Mouse (Mus musculus) cortical plate, adult 2 months (tissue): Measurements from ENCODE around the gene Gm26566.

Experiments used
- CTCF ChIP-seq: fragments of 200-500 bp; IDR thresholded peaks from 2 replicates; pipeline ENCODE4 v1.5.1; 2011; ENCODE audit warnings: mild to moderate bottlenecking, control low read depth, low read length; ENCODE audit not compliant: insufficient read depth; ENCODE audit errors: extremely low read depth
- POLR2A ChIP-seq: fragments of 200-500 bp; IDR thresholded peaks from 2 replicates; pipeline ENCODE4 v1.6.1; 2011; ENCODE audit warnings: mild to moderate bottlenecking, low read length, control low read depth; ENCODE audit not compliant: insufficient read depth; ENCODE audit errors: extremely low read depth

GRCm38 (mm10) chr4:88696237-88696884 lies 25.2 kb upstream of the Gm26566 start:
- TF ChIP-seq POLR2A (no peak), CTCF (peak; percentile 99)
